In the genomic region with DNA sequence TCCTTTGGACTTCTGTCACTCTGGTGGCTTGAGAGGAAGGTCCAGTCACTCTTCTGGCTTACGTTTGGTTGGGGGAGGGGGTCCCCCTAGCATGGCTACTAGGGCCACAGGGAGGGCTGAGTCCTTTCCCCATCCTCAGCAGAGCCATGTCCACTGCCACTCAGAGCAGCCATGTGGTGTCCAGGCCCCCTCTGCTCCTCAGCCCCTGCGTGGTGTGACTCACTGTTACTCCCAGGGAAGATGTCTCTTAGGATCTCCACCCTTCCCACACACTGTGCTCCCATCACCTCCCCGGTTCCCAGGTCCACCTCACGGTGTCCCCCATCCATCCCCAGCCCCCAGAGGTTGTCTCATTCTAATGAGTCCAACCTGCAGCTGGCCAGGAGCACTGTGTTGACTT, we compare ENCODE assay signal across 21 mouse cellular contexts. TPM values are rescaled to one million over a fixed set of nuclear protein-coding genes. Genes with fewer than 3 reads are reported as not detected.
DNase-seq lines count a peak whose midpoint lies in the region; ATAC-seq and TF ChIP-seq lines count a peak whose summit lies in the region.
"Had no signal": no experiment of that assay in that cellular context is flagged by ENCODE, and none has a peak within 500 bp of the region (broad histone marks: within the 10 kb centered on the region; RNA-seq: fewer than 3 reads in every experiment).

No protein-coding gene starts in this region.

- no peak for DNase-seq in limb, embryonic 10.5 days (ENCODE audit: low spot score)
- DNase-seq in stomach, postnatal 0 days (ENCODE audit: low spot score) = no peak
- no peak for DNase-seq in ovary, postnatal 14 days (ENCODE audit: low spot score)
- DNase-seq: cerebellum, adult 2 months; cerebellum, postnatal 36 days; gastrocnemius, postnatal 36 days; kidney, adult 11 months; thymus, postnatal 25 days had no signal

- no peak overlapping the region for H3K27ac ChIP-seq in hindbrain, embryonic 16.5 days (ENCODE audit: low read depth, low read length)
- no peak overlapping the region for H3K27ac ChIP-seq in hindbrain, embryonic 12.5 days
- H3K27ac ChIP-seq in limb, embryonic 10.5 days = peak overlapping the region; percentile 4; the same call in 1 of the 2 replicates
- no peak overlapping the region for H3K27ac ChIP-seq in stomach, postnatal 0 days (replicated peaks)
- H3K27ac ChIP-seq: forebrain, embryonic 15.5 days; left cerebral cortex, adult 2 months; limb, embryonic 13.5 days; liver, embryonic 14.5 days; macrophage had no signal

- H3K4me1 ChIP-seq in hindbrain, embryonic 16.5 days (ENCODE audit: control insufficient read depth, insufficient read depth, low read depth, low read length) = no peaks in the 10 kb centered on the region; the same call in 1 of the 2 replicates
- peaks cover 24% of the 10 kb centered on the region for H3K4me1 ChIP-seq in hindbrain, embryonic 12.5 days
- H3K4me1 ChIP-seq in megakaryocyte, embryonic 14.5 days = peaks cover 1% of the 10 kb centered on the region; the same call in 1 of the 2 replicates
- H3K4me1 ChIP-seq in limb, embryonic 10.5 days = peaks cover 31% of the 10 kb centered on the region
- H3K4me1 ChIP-seq in stomach, postnatal 0 days (replicated peaks; ENCODE audit: control insufficient read depth, insufficient read depth) = peaks cover 5% of the 10 kb centered on the region; the same call in 1 of the 2 replicates

- H3K9ac ChIP-seq in hindbrain, embryonic 16.5 days (ENCODE audit: low read depth, low read length) = no peak overlapping the region
- H3K9ac ChIP-seq in hindbrain, embryonic 12.5 days = no peak overlapping the region
- no peak overlapping the region for H3K9ac ChIP-seq in stomach, postnatal 0 days (ENCODE audit: low read length)
- H3K9ac ChIP-seq: forebrain, embryonic 15.5 days; limb, embryonic 13.5 days; liver, embryonic 14.5 days had no signal

- peak; percentile 56; the same call in 1 of the 2 replicates for ATAC-seq in hindbrain, embryonic 16.5 days
- ATAC-seq in hindbrain, embryonic 12.5 days (ENCODE audit: low FRiP score) = no peak
- ATAC-seq in megakaryocyte, adult 5-6 weeks (ENCODE audit: poor library complexity, severe bottlenecking) = no peak
- 0 out of 2 replicates have a peak, but pooled peaks have one; percentile 19 for ATAC-seq in stomach, postnatal 0 days (ENCODE audit: low FRiP score, low TSS enrichment)
- ATAC-seq: forebrain, embryonic 15.5 days had no signal

- H3K27me3 ChIP-seq in hindbrain, embryonic 16.5 days (replicated peaks; ENCODE audit: control insufficient read depth, insufficient read depth, low read length) = no peaks in the 10 kb centered on the region
- H3K27me3 ChIP-seq in hindbrain, embryonic 12.5 days = peaks cover 12% of the 10 kb centered on the region
- H3K27me3 ChIP-seq in megakaryocyte, embryonic 14.5 days (replicated peaks) = peaks cover 81% of the 10 kb centered on the region
- H3K27me3 ChIP-seq in limb, embryonic 10.5 days (ENCODE audit: low read depth, poor library complexity, severe bottlenecking) = peaks cover 5% of the 10 kb centered on the region; the same call in 1 of the 2 replicates
- no peaks in the 10 kb centered on the region for H3K27me3 ChIP-seq in stomach, postnatal 0 days (ENCODE audit: control insufficient read depth, insufficient read depth, low read length)
- H3K27me3 ChIP-seq: forebrain, embryonic 15.5 days; limb, embryonic 13.5 days had no signal

- no peaks in the 10 kb centered on the region for H3K36me3 ChIP-seq in hindbrain, embryonic 16.5 days (ENCODE audit: control insufficient read depth, insufficient read depth, low read length)
- no peaks in the 10 kb centered on the region for H3K36me3 ChIP-seq in hindbrain, embryonic 12.5 days
- no peaks in the 10 kb centered on the region for H3K36me3 ChIP-seq in megakaryocyte, embryonic 14.5 days (replicated peaks; ENCODE audit: low read length)
- no peaks in the 10 kb centered on the region for H3K36me3 ChIP-seq in limb, embryonic 10.5 days
- no peaks in the 10 kb centered on the region for H3K36me3 ChIP-seq in stomach, postnatal 0 days (ENCODE audit: control insufficient read depth, insufficient read depth, low read length)
- H3K36me3 ChIP-seq: forebrain, embryonic 15.5 days; limb, embryonic 13.5 days had no signal

- H3K4me2 ChIP-seq in hindbrain, embryonic 16.5 days (ENCODE audit: low read length) = no peak overlapping the region
- H3K4me2 ChIP-seq in hindbrain, embryonic 12.5 days (replicated peaks) = no peak overlapping the region
- H3K4me2 ChIP-seq in stomach, postnatal 0 days (replicated peaks; ENCODE audit: low read depth) = no peak overlapping the region
- H3K4me2 ChIP-seq: forebrain, embryonic 15.5 days had no signal

- TF ChIP-seq EP300 in stomach, postnatal 0 days (optimal IDR thresholded peaks at IDR 0.05) = no peak

- H3K9me3 ChIP-seq in hindbrain, embryonic 16.5 days (ENCODE audit: control insufficient read depth, low read length) = no peaks in the 10 kb centered on the region
- H3K9me3 ChIP-seq in hindbrain, embryonic 12.5 days (replicated peaks) = no peaks in the 10 kb centered on the region
- H3K9me3 ChIP-seq in megakaryocyte, embryonic 14.5 days = no peaks in the 10 kb centered on the region
- H3K9me3 ChIP-seq in limb, embryonic 10.5 days (replicated peaks) = no peaks in the 10 kb centered on the region
- H3K9me3 ChIP-seq in stomach, postnatal 0 days (ENCODE audit: control insufficient read depth, low read length) = no peaks in the 10 kb centered on the region
- H3K9me3 ChIP-seq: forebrain, embryonic 15.5 days; limb, embryonic 13.5 days had no signal

- H3K4me3 ChIP-seq in hindbrain, embryonic 16.5 days (ENCODE audit: low read length) = no peak overlapping the region
- no peak overlapping the region for H3K4me3 ChIP-seq in hindbrain, embryonic 12.5 days
- H3K4me3 ChIP-seq in megakaryocyte, embryonic 14.5 days (replicated peaks) = peak overlapping the region; percentile 11
- H3K4me3 ChIP-seq in limb, embryonic 10.5 days = no peak overlapping the region
- H3K4me3 ChIP-seq in stomach, postnatal 0 days (ENCODE audit: low read depth, low read length) = no peak overlapping the region
- H3K4me3 ChIP-seq: erythroblast, embryonic 14.5 days; forebrain, embryonic 15.5 days; left cerebral cortex, adult 2 months; limb, embryonic 13.5 days had no signal

- TF ChIP-seq CTCF in stomach, postnatal 0 days (IDR thresholded peaks at IDR 0.05; ENCODE audit: low read depth) = no peak

- 77% methylated on average over 4 of the region's 4 CpGs for WGBS in hindbrain, embryonic 16.5 days
- WGBS in hindbrain, embryonic 12.5 days = 75% methylated on average over 4 of the region's 4 CpGs
- 77% methylated on average over 4 of the region's 4 CpGs for WGBS in limb, embryonic 10.5 days
- 74% methylated on average over 4 of the region's 4 CpGs for WGBS in stomach, postnatal 0 days

RNA-seq across cellular contexts. Expression of gene Lmx1b, which starts 24.4 kb away (rescaled TPM):
- polyA plus RNA-seq in hindbrain, embryonic 16.5 days (2015; fragmentation: Nextera tagmentation; extraction: Ambion mirVana) = 3.3 and 3.5 TPM in 2 replicates
- polyA plus RNA-seq in hindbrain, embryonic 12.5 days (2016; fragmentation: Nextera tagmentation; extraction: Ambion mirVana) = 5.0 and 5.6 TPM in 2 replicates
- not detected in 2 replicates for polyA plus RNA-seq in megakaryocyte, embryonic 14.5 days (2012; ENCODE audit: insufficient read depth, low replicate concordance)
- not detected in 2 replicates for total RNA-seq in megakaryocyte, adult 5-6 weeks (2015)
- not detected in 2 replicates for total RNA-seq in megakaryocyte, adult 5-6 weeks (2017)
- 11.0 and 13.9 TPM in 2 replicates for polyA plus RNA-seq in limb, embryonic 10.5 days (2016; fragmentation: Nextera tagmentation; extraction: Ambion mirVana)
- polyA plus RNA-seq in stomach, postnatal 0 days (2015; fragmentation: Nextera tagmentation; extraction: Ambion mirVana) = 0.07 TPM in 1 of 2 replicates, not detected in the other
- total RNA-seq: adrenal gland, adult 18-20 months; neutrophil, adult 5-6 weeks had no signal
- polyA plus RNA-seq: erythroblast, embryonic 14.5 days; lung, embryonic 16.5 days; macrophage had no signal

Comparison
In these comparisons a context has a peak if more than half of its experiments do, and no peak if none do; other contexts are left out.
1. ATAC-seq: peak in hindbrain, embryonic 16.5 days (single experiment) and stomach, postnatal 0 days (single experiment); none in hindbrain, embryonic 12.5 days (single experiment) and megakaryocyte, adult 5-6 weeks (single experiment).